Mouse (Mus musculus): Measurements from ENCODE around the gene Arhgap15. TPM values are rescaled to one million over a fixed set of nuclear protein-coding genes. Genes with fewer than 3 reads are reported as not detected.

Gene Arhgap15
- polyA plus RNA-seq, 1 experiment from 2014 or later: 6.0 TPM

GRCm38 (mm10) chr2:44271455-44272346 lies 523.1 kb downstream of the Arhgap15 start:
- no peaks in the 10 kb centered on the region for H3K4me1 ChIP-seq (replicated peaks)
- H3K27me3 ChIP-seq: no peaks in the 10 kb centered on the region
- H3K4me3 ChIP-seq (replicated peaks): no peak overlapping the region
- no peaks in the 10 kb centered on the region for H3K9me3 ChIP-seq (replicated peaks)
- H3K36me3 ChIP-seq (replicated peaks): no peaks in the 10 kb centered on the region
- H3K27ac ChIP-seq (replicated peaks): no peak overlapping the region
- H3K4me2 ChIP-seq: no peak overlapping the region
- H3K9ac ChIP-seq: no peak overlapping the region
- ATAC-seq (ENCODE audit: insufficient read depth): no peak
- WGBS (ENCODE audit: insufficient replicate concordance): 70% methylated on average over 17 of the region's 17 CpGs

GRCm38 (mm10) chr2:44272606-44273005 lies 524.0 kb downstream of the Arhgap15 start:
- no peak for ATAC-seq (ENCODE audit: insufficient read depth)
- Histone ChIP-seq H3K36me3 (replicated peaks) (no peaks in the 10 kb centered on the region), H3K27me3 (no peaks in the 10 kb centered on the region), H3K4me1 (replicated peaks) (no peaks in the 10 kb centered on the region), H3K9ac (no peak overlapping the region), H3K27ac (replicated peaks) (no peak overlapping the region), H3K9me3 (replicated peaks) (no peaks in the 10 kb centered on the region), H3K4me2 (no peak overlapping the region), H3K4me3 (replicated peaks) (no peak overlapping the region)
- WGBS (ENCODE audit: insufficient replicate concordance): 72% methylated on average over 13 of the region's 13 CpGs

- Histone ChIP-seq H3K4me3 (replicated peaks) (no peak overlapping the region), H3K9ac (no peak overlapping the region), H3K36me3 (replicated peaks) (no peaks in the 10 kb centered on the region), H3K27me3 (no peaks in the 10 kb centered on the region), H3K27ac (replicated peaks) (no peak overlapping the region), H3K9me3 (replicated peaks) (no peaks in the 10 kb centered on the region), H3K4me2 (no peak overlapping the region), H3K4me1 (replicated peaks) (no peaks in the 10 kb centered on the region)
- no peak for ATAC-seq (ENCODE audit: insufficient read depth)
- WGBS (ENCODE audit: insufficient replicate concordance): 71% methylated on average over 3 of the region's 3 CpGs
Measured at GRCm38 (mm10) chr2:44274425-44274824, 525.8 kb downstream of the Arhgap15 start.

- H3K4me2 ChIP-seq: no peak overlapping the region
- no peak overlapping the region for H3K27ac ChIP-seq (replicated peaks)
- no peak overlapping the region for H3K9ac ChIP-seq
- no peaks in the 10 kb centered on the region for H3K27me3 ChIP-seq
- 70% methylated on average over 4 of the region's 4 CpGs for WGBS (ENCODE audit: insufficient replicate concordance)
- no peaks in the 10 kb centered on the region for H3K9me3 ChIP-seq (replicated peaks)
- no peaks in the 10 kb centered on the region for H3K36me3 ChIP-seq (replicated peaks)
- no peaks in the 10 kb centered on the region for H3K4me1 ChIP-seq (replicated peaks)
- no peak overlapping the region for H3K4me3 ChIP-seq (replicated peaks)
- ATAC-seq (ENCODE audit: insufficient read depth): no peak
Measured at GRCm38 (mm10) chr2:44286181-44286719, 537.6 kb downstream of the Arhgap15 start.

- Histone ChIP-seq H3K27ac (replicated peaks) (no peak overlapping the region), H3K9ac (no peak overlapping the region)
- 86% methylated on average over 3 of the region's 3 CpGs for WGBS (ENCODE audit: insufficient replicate concordance)
Measured at GRCm38 (mm10) chr2:44299156-44299555, 550.5 kb downstream of the Arhgap15 start.

GRCm38 (mm10) chr2:44299909-44300308 lies 551.3 kb downstream of the Arhgap15 start:
- H3K27ac ChIP-seq (replicated peaks): no peak overlapping the region
- H3K27me3 ChIP-seq: no peaks in the 10 kb centered on the region
- no peaks in the 10 kb centered on the region for H3K9me3 ChIP-seq (replicated peaks)
- 42% methylated on average over 5 of the region's 5 CpGs for WGBS (ENCODE audit: insufficient replicate concordance)
- H3K36me3 ChIP-seq (replicated peaks): no peaks in the 10 kb centered on the region
- no peak overlapping the region for H3K4me3 ChIP-seq (replicated peaks)
- H3K9ac ChIP-seq: no peak overlapping the region
- no peak for ATAC-seq (ENCODE audit: insufficient read depth)
- H3K4me2 ChIP-seq: no peak overlapping the region
- H3K4me1 ChIP-seq (replicated peaks): no peaks in the 10 kb centered on the region

More at GRCm38 (mm10) chr2:44299156-44299555, 550.5 kb downstream of the Arhgap15 start:
- no peak for ATAC-seq (ENCODE audit: insufficient read depth)
- Histone ChIP-seq H3K9me3 (replicated peaks) (no peaks in the 10 kb centered on the region), H3K36me3 (replicated peaks) (no peaks in the 10 kb centered on the region), H3K4me2 (no peak overlapping the region), H3K27me3 (no peaks in the 10 kb centered on the region), H3K4me3 (replicated peaks) (no peak overlapping the region), H3K4me1 (replicated peaks) (no peaks in the 10 kb centered on the region)

GRCm38 (mm10) chr2:44300466-44300865 lies 551.8 kb downstream of the Arhgap15 start:
- ATAC-seq (ENCODE audit: insufficient read depth): no peak

GRCm38 (mm10) chr2:44304261-44304970 lies 555.8 kb downstream of the Arhgap15 start:
- WGBS (ENCODE audit: insufficient replicate concordance): 67% methylated on average over 9 of the region's 9 CpGs
- H3K4me1 ChIP-seq (replicated peaks): no peaks in the 10 kb centered on the region; the same call in 1 of the 2 replicates
- no peak overlapping the region for H3K4me2 ChIP-seq
- no peak overlapping the region for H3K27ac ChIP-seq (replicated peaks)
- H3K9ac ChIP-seq: no peak overlapping the region
- no peaks in the 10 kb centered on the region for H3K27me3 ChIP-seq
- H3K9me3 ChIP-seq (replicated peaks): no peaks in the 10 kb centered on the region
- no peak overlapping the region for H3K4me3 ChIP-seq (replicated peaks)
- ATAC-seq (ENCODE audit: insufficient read depth): no peak
- no peaks in the 10 kb centered on the region for H3K36me3 ChIP-seq (replicated peaks)

More at GRCm38 (mm10) chr2:44300466-44300865, 551.8 kb downstream of the Arhgap15 start:
- Histone ChIP-seq H3K4me1 (replicated peaks) (no peaks in the 10 kb centered on the region), H3K9ac (no peak overlapping the region), H3K27ac (replicated peaks) (no peak overlapping the region), H3K4me2 (no peak overlapping the region), H3K36me3 (replicated peaks) (no peaks in the 10 kb centered on the region), H3K4me3 (replicated peaks) (no peak overlapping the region), H3K27me3 (no peaks in the 10 kb centered on the region), H3K9me3 (replicated peaks) (no peaks in the 10 kb centered on the region)
- WGBS (ENCODE audit: insufficient replicate concordance): 51% methylated on average over 6 of the region's 6 CpGs

- H3K4me1 ChIP-seq (replicated peaks): no peaks in the 10 kb centered on the region; the same call in 1 of the 2 replicates
- WGBS (ENCODE audit: insufficient replicate concordance): 71% methylated on average over 17 of the region's 17 CpGs
- no peak overlapping the region for H3K27ac ChIP-seq (replicated peaks)
- no peak overlapping the region for H3K4me3 ChIP-seq (replicated peaks)
- no peaks in the 10 kb centered on the region for H3K36me3 ChIP-seq (replicated peaks)
- no peak overlapping the region for H3K9ac ChIP-seq
- no peaks in the 10 kb centered on the region for H3K27me3 ChIP-seq
- no peaks in the 10 kb centered on the region for H3K9me3 ChIP-seq (replicated peaks)
- no peak for ATAC-seq (ENCODE audit: insufficient read depth)
- H3K4me2 ChIP-seq: no peak overlapping the region
Measured at GRCm38 (mm10) chr2:44304971-44305808, 556.6 kb downstream of the Arhgap15 start.

GRCm38 (mm10) chr2:44306137-44306536 lies 557.5 kb downstream of the Arhgap15 start:
- 39% methylated on average over 2 of the region's 2 CpGs for WGBS (ENCODE audit: insufficient replicate concordance)
- H3K9me3 ChIP-seq (replicated peaks): no peaks in the 10 kb centered on the region
- H3K4me2 ChIP-seq: no peak overlapping the region
- H3K9ac ChIP-seq: no peak overlapping the region
- ATAC-seq (ENCODE audit: insufficient read depth): no peak
- H3K27me3 ChIP-seq: no peaks in the 10 kb centered on the region
- H3K36me3 ChIP-seq (replicated peaks): no peaks in the 10 kb centered on the region
- H3K4me3 ChIP-seq (replicated peaks): no peak overlapping the region
- H3K4me1 ChIP-seq (replicated peaks): peaks cover under 1% of the 10 kb centered on the region; the same call in 1 of the 2 replicates
- H3K27ac ChIP-seq (replicated peaks): no peak overlapping the region
